Mouse (Mus musculus) stomach, embryonic 14.5 days (tissue): ENCODE measurements at regions not wholly inside any gene's neighbourhood (a gene's known extent, or its start where the extent isn't known, plus 50 kb on each side); places are given as distances from the start of the nearest gene placed in this dataset.

ENCODE experiments used
- ATAC-seq: fragments of 200-750 bp; cut with Nextera tagmentation; 2 replicates; pipeline ENCODE4 v1.8.0; 2017; ENCODE audit warnings: low read depth, moderate TSS enrichment; ENCODE audit not compliant: insufficient number of reproducible peaks, insufficient read depth, low FRiP score
- H3K27ac ChIP-seq: fragments of 300-500 bp; sonication (generic); 2 replicates; pipeline ENCODE4 v1.5.1; 2014; ENCODE audit warnings: mild to moderate bottlenecking, low read length, moderate library complexity, mixed read lengths
- H3K27me3 ChIP-seq: fragments of 300-500 bp; sonication (generic); 2 replicates; pipeline ENCODE4 v1.6.1; 2014; ENCODE audit warnings: low read length, control low read depth, mixed read lengths; ENCODE audit not compliant: control insufficient read depth, insufficient read depth
- H3K36me3 ChIP-seq: fragments of 300-500 bp; sonication (generic); 2 replicates; pipeline ENCODE4 v1.6.1; 2014; ENCODE audit warnings: mild to moderate bottlenecking, control low read depth, low read length, moderate library complexity, mixed read lengths; ENCODE audit not compliant: control insufficient read depth, insufficient read depth
- H3K4me1 ChIP-seq: fragments of 300-500 bp; sonication (generic); 2 replicates; pipeline ENCODE4 v1.6.1; 2014; ENCODE audit warnings: low read length, control low read depth, mixed read lengths; ENCODE audit not compliant: control insufficient read depth, insufficient read depth
- H3K4me2 ChIP-seq: fragments of 300-500 bp; sonication (generic); replicated peaks from 2 replicates; pipeline ENCODE4 v1.6.1; 2014; ENCODE audit warnings: low read depth, low read length, control low read depth
- H3K4me3 ChIP-seq: fragments of 300-500 bp; sonication (generic); 2 replicates; pipeline ENCODE4 v1.5.1; 2014; ENCODE audit warnings: low read depth, low read length, control low read depth
- H3K9ac ChIP-seq: fragments of 300-500 bp; sonication (generic); replicated peaks from 2 replicates; pipeline ENCODE4 v1.6.1; 2014; ENCODE audit warnings: low read depth, mild to moderate bottlenecking, control low read depth, low read length, moderate library complexity, mixed read lengths
- H3K9me3 ChIP-seq: fragments of 300-500 bp; sonication (generic); 2 replicates; pipeline ENCODE4 v1.6.1; 2016; ENCODE audit warnings: low read depth, low read length, control low read depth; ENCODE audit not compliant: control insufficient read depth
- WGBS: fragments of 180-500 bp; shearing (Covaris S2); extraction: QIAGEN DNeasy Blood & Tissue Kit; methylation state at CpG from one replicate; pipeline ENCODE4 v1.1.7; 2014; 5-methylcytosine and 5-hydroxymethylcytosine counted together

- 77% methylated on average over 9 of the region's 9 CpGs for WGBS
- H3K4me1 ChIP-seq: no peaks in the 10 kb centered on the region
Measured at GRCm38 (mm10) chr11:110880971-110881370, 86.9 kb upstream of the Kcnj16 start.

DNA sequence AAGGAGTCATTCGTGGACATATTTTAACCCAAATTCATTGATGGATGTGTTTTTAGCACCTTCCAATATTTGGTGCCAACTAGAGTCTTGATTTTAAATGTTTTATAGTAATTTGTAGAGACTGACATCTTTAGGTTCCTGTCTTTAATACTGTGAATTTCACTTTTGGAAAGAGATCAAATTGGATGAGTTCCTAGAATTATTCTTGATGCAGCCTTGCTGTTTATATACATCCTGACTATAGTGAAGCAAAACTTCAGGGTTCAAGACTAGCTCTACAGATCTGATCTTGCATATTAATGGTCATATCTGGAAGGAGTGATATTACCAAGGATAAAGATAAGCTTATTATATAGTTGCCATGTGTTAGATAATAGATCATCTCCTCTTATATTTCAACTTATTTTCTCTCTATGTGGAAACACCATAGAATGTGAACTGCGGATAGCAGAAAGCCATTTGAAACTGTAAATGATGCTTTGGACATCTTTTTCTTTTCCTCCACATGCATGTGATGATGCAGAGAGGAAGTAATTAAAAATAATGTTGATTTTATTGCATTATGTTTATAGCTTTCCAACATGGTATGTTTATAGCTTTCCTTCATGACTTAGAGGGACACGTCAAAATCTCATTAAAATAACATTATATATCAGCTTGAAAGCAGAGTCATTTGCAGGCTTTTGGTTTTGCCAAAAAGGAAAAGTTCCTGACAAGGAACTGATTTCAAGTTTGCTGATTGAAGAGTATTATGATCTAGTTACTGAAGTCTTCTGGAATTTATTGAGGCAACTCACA lies 78.3 kb upstream of the Kcnj16 start:
- H3K27ac ChIP-seq: no peak overlapping the region
- H3K4me3 ChIP-seq: no peak overlapping the region
- H3K4me2 ChIP-seq: no peak overlapping the region
- 75% methylated on average over 3 of the region's 3 CpGs for WGBS
- ATAC-seq: no peak
- H3K4me1 ChIP-seq: no peaks in the 10 kb centered on the region
- H3K27me3 ChIP-seq: no peaks in the 10 kb centered on the region
- H3K36me3 ChIP-seq: no peaks in the 10 kb centered on the region
- H3K9ac ChIP-seq: no peak overlapping the region
- H3K9me3 ChIP-seq: no peaks in the 10 kb centered on the region

More at GRCm38 (mm10) chr11:110880971-110881370, 86.9 kb upstream of the Kcnj16 start:
- no peak overlapping the region for H3K4me2 ChIP-seq
- no peak overlapping the region for H3K27ac ChIP-seq
- no peaks in the 10 kb centered on the region for H3K27me3 ChIP-seq
- no peak overlapping the region for H3K4me3 ChIP-seq
- H3K9me3 ChIP-seq: no peaks in the 10 kb centered on the region
- H3K9ac ChIP-seq: no peak overlapping the region
- no peaks in the 10 kb centered on the region for H3K36me3 ChIP-seq
- ATAC-seq: no peak

DNA sequence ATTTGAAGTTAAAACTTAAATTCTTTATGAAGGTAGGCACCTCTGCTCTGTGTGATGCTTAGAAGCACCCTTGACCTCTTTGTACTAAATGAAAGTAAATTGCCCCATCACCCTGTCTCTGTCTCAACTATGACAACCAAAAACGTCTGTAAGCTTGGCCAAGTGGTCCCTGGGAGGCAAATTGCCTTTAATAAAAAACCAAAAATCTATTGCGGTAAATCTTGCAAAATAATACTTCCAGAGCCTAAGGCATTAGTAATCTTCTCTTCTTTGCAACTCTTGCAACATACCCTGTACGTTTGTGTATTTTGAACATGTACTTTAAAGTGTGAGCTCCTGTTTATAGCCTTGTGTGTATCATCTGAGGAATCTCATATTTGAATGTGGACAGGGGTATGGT lies 77.4 kb upstream of the Kcnj16 start:
- H3K36me3 ChIP-seq: no peaks in the 10 kb centered on the region
- WGBS: 74% methylated on average over 3 of the region's 3 CpGs
- H3K9ac ChIP-seq: no peak overlapping the region
- H3K27me3 ChIP-seq: no peaks in the 10 kb centered on the region
- no peak overlapping the region for H3K4me2 ChIP-seq
- ATAC-seq: no peak
- H3K9me3 ChIP-seq: no peaks in the 10 kb centered on the region
- H3K4me3 ChIP-seq: no peak overlapping the region
- no peak overlapping the region for H3K27ac ChIP-seq
- no peaks in the 10 kb centered on the region for H3K4me1 ChIP-seq

- no peaks in the 10 kb centered on the region for H3K9me3 ChIP-seq
- H3K36me3 ChIP-seq: no peaks in the 10 kb centered on the region
- WGBS: 55% methylated on average over 6 of the region's 6 CpGs
- ATAC-seq: no peak
- H3K27me3 ChIP-seq: no peaks in the 10 kb centered on the region
- no peak overlapping the region for H3K9ac ChIP-seq
- no peak overlapping the region for H3K4me3 ChIP-seq
- H3K4me1 ChIP-seq: no peaks in the 10 kb centered on the region
- no peak overlapping the region for H3K27ac ChIP-seq
- H3K4me2 ChIP-seq: no peak overlapping the region
Measured at GRCm38 (mm10) chr11:110902918-110903317, 64.9 kb upstream of the Kcnj16 start.
